Mouse (Mus musculus): Measurements from ENCODE around the gene Bud31.

DNA sequence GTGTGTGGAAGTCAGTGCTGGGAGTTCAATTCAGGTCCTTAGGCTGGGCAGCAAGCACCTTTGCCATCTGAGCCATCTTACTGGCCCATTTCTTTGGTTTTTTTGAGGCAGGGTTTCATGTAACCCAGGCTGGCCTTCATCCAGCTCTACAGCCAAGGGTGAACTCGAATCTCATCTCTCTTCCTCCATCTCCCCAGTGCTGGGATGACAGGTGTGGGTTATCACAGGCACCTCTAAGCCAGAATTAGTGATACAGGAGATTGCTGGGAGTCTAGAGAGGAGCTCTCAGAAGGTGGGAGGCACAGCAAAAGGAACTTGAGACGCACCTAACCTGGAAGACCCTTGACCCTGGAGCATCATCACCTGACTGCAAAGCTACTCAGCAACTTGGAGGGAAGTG lies 26.7 kb upstream of the Bud31 start:
- TF ChIP-seq POLR2A (IDR thresholded peaks at IDR 0.05; ENCODE audit: low read depth, low read length): no peak
- no peak for TF ChIP-seq CTCF (IDR thresholded peaks at IDR 0.05; ENCODE audit: extremely low read depth, insufficient read depth, insufficient read length, insufficient replicate concordance)
